Mouse (Mus musculus) liver, embryonic 16.5 days (tissue): ENCODE data around the gene Arhgap44. TPM values are rescaled to one million over a fixed set of nuclear protein-coding genes. Genes with fewer than 3 reads are reported as not detected.

ENCODE experiments used
- ATAC-seq: fragments of 200-750 bp; cut with Nextera tagmentation; 2 replicates; pipeline ENCODE4 v1.8.0; 2017; ENCODE audit warnings: low read depth, mild to moderate bottlenecking, moderate number of reproducible peaks, moderate library complexity
- H3K27ac ChIP-seq: fragments of 300-500 bp; sonication (generic); 2 replicates; pipeline ENCODE4 v1.5.1; 2014; ENCODE audit warnings: mild to moderate bottlenecking, low read length
- H3K27me3 ChIP-seq: fragments of 300-500 bp; sonication (generic); 2 replicates; pipeline ENCODE4 v1.6.1; 2014; ENCODE audit warnings: low read depth, low read length, mixed read lengths; ENCODE audit not compliant: control insufficient read depth, insufficient read depth
- H3K36me3 ChIP-seq: fragments of 300-500 bp; sonication (generic); 2 replicates; pipeline ENCODE4 v1.6.1; 2014; ENCODE audit warnings: mild to moderate bottlenecking; ENCODE audit not compliant: control insufficient read depth, insufficient read depth
- H3K4me1 ChIP-seq: fragments of 300-500 bp; sonication (generic); 2 replicates; pipeline ENCODE4 v1.6.1; 2014; ENCODE audit warnings: low read depth, low read length, mixed read lengths; ENCODE audit not compliant: control insufficient read depth
- H3K4me2 ChIP-seq: fragments of 300-500 bp; sonication (generic); 2 replicates; pipeline ENCODE4 v1.6.1; 2014; ENCODE audit warnings: low read depth, low read length, mixed read lengths
- H3K4me3 ChIP-seq: fragments of 300-500 bp; sonication (generic); 2 replicates; pipeline ENCODE4 v1.5.1; 2014; ENCODE audit warnings: low read depth, mild to moderate bottlenecking, low read length
- H3K9ac ChIP-seq: fragments of 300-500 bp; sonication (generic); 2 replicates; pipeline ENCODE4 v1.6.1; 2014; ENCODE audit warnings: low read depth, low read length
- H3K9me3 ChIP-seq: fragments of 300-500 bp; sonication (generic); replicated peaks from 2 replicates; pipeline ENCODE4 v1.6.1; 2016; ENCODE audit warnings: low read length; ENCODE audit not compliant: control insufficient read depth
- WGBS: fragments of 180-500 bp; shearing (Covaris S2); extraction: QIAGEN DNeasy Blood & Tissue Kit; methylation state at CpG from one replicate; pipeline ENCODE4 v1.1.7; 2014; ENCODE audit not compliant: insufficient replicate concordance; 5-methylcytosine and 5-hydroxymethylcytosine counted together
- polyA plus RNA-seq: library from polyadenylated mRNA; unstranded; fragments of >200 nt; fragmentation: Nextera tagmentation; extraction: Ambion mirVana; gene quantifications from 2 replicates; pipeline ENCODE4 v1.2.1, GENCODE M21; 2015

Gene Arhgap44
- polyA plus RNA-seq, 1 experiment from 2014 or later, result 0.85 TPM

- WGBS, result 62% methylated on average over 7 of the region's 7 CpGs
- Histone ChIP-seq H3K9me3 (no peaks in the 10 kb centered on the region), H3K4me3 (no peak overlapping the region), H3K9ac (no peak overlapping the region), H3K27ac (no peak overlapping the region), H3K27me3 (no peaks in the 10 kb centered on the region), H3K4me2 (no peak overlapping the region), H3K4me1 (no peaks in the 10 kb centered on the region), H3K36me3 (no peaks in the 10 kb centered on the region)
- no peak for ATAC-seq
Observed at GRCm38 (mm10) chr11:65148441-65148840, 14.3 kb downstream of the Arhgap44 start.

DNA sequence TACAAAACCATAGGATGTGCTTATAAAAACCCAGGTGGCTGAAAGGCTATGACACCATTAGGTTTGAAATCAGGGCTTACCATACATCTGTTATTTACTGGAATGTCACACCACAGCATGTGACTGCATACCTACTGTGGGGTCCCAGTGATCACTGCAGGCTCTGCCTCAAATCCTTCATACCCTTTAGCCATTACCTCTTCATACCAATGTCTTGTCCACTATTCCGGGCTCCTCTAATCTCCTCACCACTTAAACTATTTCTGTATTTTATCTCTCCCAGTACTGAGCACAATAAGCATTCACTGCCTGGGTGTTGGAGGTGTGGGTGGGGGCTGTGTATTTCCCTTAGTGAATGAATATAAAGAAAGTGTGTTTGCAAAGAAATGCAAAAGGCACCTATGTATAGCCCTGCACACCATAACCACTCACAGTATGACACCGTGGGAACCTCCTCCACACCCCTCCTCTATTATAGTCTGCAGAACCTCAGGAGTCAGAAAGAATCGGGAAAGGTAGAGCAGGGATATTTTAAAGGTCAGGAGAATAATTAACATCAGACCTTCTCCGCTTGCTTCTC lies 19.8 kb downstream of the Arhgap44 start:
- no peak overlapping the region for H3K27ac ChIP-seq
- no peaks in the 10 kb centered on the region for H3K27me3 ChIP-seq
- no peak overlapping the region for H3K9ac ChIP-seq
- no peaks in the 10 kb centered on the region for H3K36me3 ChIP-seq
- no peak overlapping the region for H3K4me2 ChIP-seq
- H3K9me3 ChIP-seq, result no peaks in the 10 kb centered on the region
- 56% methylated on average over 4 of the region's 4 CpGs for WGBS
- no peak for ATAC-seq
- H3K4me3 ChIP-seq, result no peak overlapping the region
- no peaks in the 10 kb centered on the region for H3K4me1 ChIP-seq

- Histone ChIP-seq H3K9ac (no peak overlapping the region), H3K4me1 (no peaks in the 10 kb centered on the region; the same call in 1 of the 2 replicates), H3K4me2 (no peak overlapping the region), H3K36me3 (no peaks in the 10 kb centered on the region), H3K4me3 (no peak overlapping the region), H3K9me3 (no peaks in the 10 kb centered on the region), H3K27ac (no peak overlapping the region), H3K27me3 (no peaks in the 10 kb centered on the region)
- no peak for ATAC-seq
- 48% methylated on average over 3 of the region's 3 CpGs for WGBS
Observed at GRCm38 (mm10) chr11:65139030-65139429, 23.7 kb downstream of the Arhgap44 start.

DNA sequence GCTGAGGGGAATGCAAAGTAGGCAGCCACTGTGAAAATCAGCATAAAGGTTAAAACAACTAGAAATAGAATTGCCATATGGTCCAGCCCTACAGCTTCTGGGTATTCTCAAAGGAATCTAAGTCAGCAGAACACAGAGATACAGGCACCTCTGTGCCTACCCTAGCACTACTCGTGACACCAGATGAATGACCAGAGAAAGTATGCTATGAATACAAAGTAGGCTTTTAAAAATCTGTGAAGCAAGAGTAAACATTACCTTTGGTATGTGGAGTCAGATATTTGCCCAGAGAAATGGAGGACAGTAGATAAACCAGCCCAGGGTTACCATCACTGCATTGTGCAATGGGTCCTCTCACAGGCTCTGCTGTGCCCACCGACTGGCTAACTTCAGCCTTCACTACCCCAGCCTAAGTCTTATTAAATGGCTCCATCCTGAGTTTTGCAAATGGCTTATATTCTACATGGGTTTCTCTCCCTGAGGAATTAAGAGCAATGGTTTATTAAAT lies 25.6 kb downstream of the Arhgap44 start:
- H3K4me3 ChIP-seq, result no peak overlapping the region
- no peak overlapping the region for H3K9ac ChIP-seq
- no peak overlapping the region for H3K4me2 ChIP-seq
- no peaks in the 10 kb centered on the region for H3K27me3 ChIP-seq
- no peak overlapping the region; the same call in 1 of the 2 replicates for H3K27ac ChIP-seq
- 53% methylated on average over 2 of the region's 2 CpGs for WGBS
- H3K9me3 ChIP-seq, result no peaks in the 10 kb centered on the region
- no peaks in the 10 kb centered on the region for H3K36me3 ChIP-seq
- ATAC-seq, result peak; percentile 90
- no peaks in the 10 kb centered on the region; the same call in 1 of the 2 replicates for H3K4me1 ChIP-seq

- Histone ChIP-seq H3K9ac (no peak overlapping the region), H3K36me3 (no peaks in the 10 kb centered on the region), H3K4me3 (no peak overlapping the region), H3K9me3 (no peaks in the 10 kb centered on the region), H3K4me2 (no peak overlapping the region), H3K4me1 (no peaks in the 10 kb centered on the region; the same call in 1 of the 2 replicates), H3K27ac (no peak overlapping the region), H3K27me3 (no peaks in the 10 kb centered on the region)
- ATAC-seq, result no peak
- 58% methylated on average over 8 of the region's 8 CpGs for WGBS
Observed at GRCm38 (mm10) chr11:65135251-65135739, 27.5 kb downstream of the Arhgap44 start.

DNA sequence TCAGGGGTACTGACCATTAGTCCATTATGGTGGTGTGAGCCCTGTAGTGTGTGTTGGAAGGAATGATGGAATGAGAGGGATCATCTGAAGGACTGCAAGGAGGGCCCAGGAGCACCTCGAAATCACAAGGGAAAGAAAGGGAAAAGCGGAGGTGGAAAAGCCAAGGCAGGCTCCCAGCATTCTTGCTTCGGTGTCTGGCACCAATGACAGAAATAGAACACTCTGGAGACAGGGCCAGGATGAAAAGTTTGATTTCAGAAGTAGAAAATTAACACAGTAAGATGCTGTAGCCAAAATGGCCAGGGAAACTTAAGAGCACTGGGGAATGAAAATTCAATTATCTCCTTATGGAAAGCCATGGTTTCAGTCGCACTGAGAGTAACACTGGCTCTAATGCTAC lies 29.1 kb downstream of the Arhgap44 start:
- no peaks in the 10 kb centered on the region; the same call in 1 of the 2 replicates for H3K4me1 ChIP-seq
- no peak overlapping the region for H3K9ac ChIP-seq
- no peaks in the 10 kb centered on the region for H3K36me3 ChIP-seq
- H3K9me3 ChIP-seq, result 0 out of 2 replicates have a peak, but pooled peaks cover 2% of the 10 kb centered on the region
- H3K27ac ChIP-seq, result no peak overlapping the region
- no peak overlapping the region for H3K4me2 ChIP-seq
- no peak overlapping the region for H3K4me3 ChIP-seq
- ATAC-seq, result no peak
- H3K27me3 ChIP-seq, result no peaks in the 10 kb centered on the region
- WGBS, result 60% methylated on average over 4 of the region's 4 CpGs

GRCm38 (mm10) chr11:65129110-65129509 lies 33.7 kb downstream of the Arhgap44 start:
- H3K9ac ChIP-seq, result no peak overlapping the region
- H3K9me3 ChIP-seq, result 0 out of 2 replicates have a peak, but pooled peaks cover 2% of the 10 kb centered on the region
- 66% methylated on average over 4 of the region's 4 CpGs for WGBS
- H3K4me2 ChIP-seq, result no peak overlapping the region
- H3K36me3 ChIP-seq, result no peaks in the 10 kb centered on the region
- no peaks in the 10 kb centered on the region for H3K4me1 ChIP-seq
- no peak overlapping the region for H3K27ac ChIP-seq
- no peak for ATAC-seq
- no peaks in the 10 kb centered on the region for H3K27me3 ChIP-seq
- no peak overlapping the region for H3K4me3 ChIP-seq

DNA sequence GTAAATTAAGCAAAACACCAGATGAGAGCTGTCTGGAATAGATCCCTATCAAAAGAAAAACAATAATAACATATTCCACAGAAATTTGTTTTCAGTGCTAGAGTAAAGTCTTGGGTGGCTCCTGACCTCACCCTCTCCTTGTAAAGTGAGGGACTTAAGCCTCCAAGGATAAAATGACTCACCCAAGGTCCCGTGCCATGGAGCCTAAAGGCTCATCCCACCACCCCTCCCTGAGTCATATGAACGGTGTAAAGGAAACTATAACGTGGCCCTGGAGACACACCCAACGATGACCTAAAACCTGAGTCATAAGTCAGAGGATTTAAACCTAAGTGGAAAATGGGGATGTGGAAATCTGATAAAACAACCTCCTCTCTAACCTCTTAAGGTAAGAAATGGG lies 34.1 kb downstream of the Arhgap44 start:
- WGBS, result 66% methylated on average over 4 of the region's 4 CpGs
- no peaks in the 10 kb centered on the region for H3K36me3 ChIP-seq
- no peak for ATAC-seq
- no peak overlapping the region for H3K4me3 ChIP-seq
- no peaks in the 10 kb centered on the region for H3K27me3 ChIP-seq
- 0 out of 2 replicates have a peak, but pooled peaks cover 2% of the 10 kb centered on the region for H3K9me3 ChIP-seq
- H3K4me2 ChIP-seq, result no peak overlapping the region
- no peak overlapping the region for H3K27ac ChIP-seq
- H3K4me1 ChIP-seq, result no peaks in the 10 kb centered on the region
- H3K9ac ChIP-seq, result no peak overlapping the region

DNA sequence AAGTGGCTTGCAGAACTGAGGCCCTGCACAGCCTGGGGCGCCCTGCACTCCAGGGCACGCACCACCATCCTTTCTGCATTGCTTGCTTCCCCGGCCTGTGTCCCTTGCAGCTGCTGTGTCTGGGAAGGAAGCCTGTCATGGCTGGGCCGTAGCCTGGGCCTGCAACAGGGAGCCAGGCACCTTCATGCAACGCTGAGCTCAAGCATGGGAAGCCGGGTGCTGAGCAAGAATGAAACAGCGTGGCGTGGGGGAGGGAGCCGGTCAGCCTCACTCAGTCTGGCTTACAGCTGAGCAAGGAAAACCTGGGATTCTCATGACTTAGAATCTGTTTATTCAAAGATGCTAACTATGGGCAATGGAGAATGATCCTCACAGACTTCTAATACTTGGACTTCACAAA lies 36.2 kb downstream of the Arhgap44 start:
- ATAC-seq, result no peak
- WGBS, result 67% methylated on average over 9 of the region's 9 CpGs
- Histone ChIP-seq H3K9ac (no peak overlapping the region), H3K4me2 (no peak overlapping the region), H3K4me3 (no peak overlapping the region), H3K27me3 (no peaks in the 10 kb centered on the region), H3K9me3 (0 out of 2 replicates have a peak, but pooled peaks cover 2% of the 10 kb centered on the region), H3K27ac (no peak overlapping the region), H3K4me1 (no peaks in the 10 kb centered on the region), H3K36me3 (no peaks in the 10 kb centered on the region)
